In the genomic region with DNA sequence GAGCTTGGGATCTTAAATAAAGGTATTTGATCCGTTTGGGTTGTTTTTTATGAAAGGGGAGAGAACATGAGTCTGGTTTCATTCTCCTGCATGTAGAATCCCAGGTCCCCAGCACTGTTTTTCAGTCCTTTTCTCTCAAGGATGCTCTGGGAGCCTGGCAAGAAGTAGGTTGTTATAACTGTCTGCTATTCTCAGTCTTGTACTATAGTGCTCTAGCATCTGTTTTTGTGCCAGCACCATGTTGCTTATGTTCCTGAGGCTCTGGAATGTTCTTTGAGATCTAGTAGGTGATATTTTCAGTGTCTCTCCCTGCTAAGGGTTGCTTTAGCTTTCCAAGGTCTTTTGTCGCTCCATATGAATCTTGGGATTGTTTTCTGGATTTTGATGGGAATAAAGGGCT, we compare ENCODE assay signal across 33 mouse cellular contexts. TPM values are rescaled to one million over a fixed set of nuclear protein-coding genes. Genes with fewer than 3 reads are reported as not detected.
"Had no signal": no experiment of that assay in that cellular context is flagged by ENCODE, and none has a peak within 500 bp of the region (broad histone marks: within the 10 kb centered on the region; RNA-seq: fewer than 3 reads in every experiment).

No protein-coding gene starts in this region.

- H3K4me2 ChIP-seq: heart, embryonic 11.5 days; heart, embryonic 12.5 days; heart, embryonic 13.5 days; heart, embryonic 15.5 days; hindbrain, embryonic 12.5 days; hindbrain, embryonic 13.5 days; hindbrain, embryonic 14.5 days; hindbrain, embryonic 15.5 days; intestine, embryonic 15.5 days; kidney, embryonic 15.5 days had no signal

- H3K36me3 ChIP-seq: heart, embryonic 10.5 days; heart, embryonic 12.5 days; heart, embryonic 13.5 days; heart, embryonic 15.5 days; hindbrain, embryonic 10.5 days; hindbrain, embryonic 12.5 days; hindbrain, embryonic 13.5 days; hindbrain, embryonic 15.5 days; intestine, embryonic 15.5 days; kidney, embryonic 15.5 days had no signal

- H3K4me3 ChIP-seq: heart, embryonic 10.5 days; heart, embryonic 12.5 days; heart, embryonic 13.5 days; heart, embryonic 15.5 days; hindbrain, embryonic 10.5 days; hindbrain, embryonic 12.5 days; hindbrain, embryonic 13.5 days; hindbrain, embryonic 15.5 days; intestine, embryonic 15.5 days; kidney, embryonic 15.5 days; layer of hippocampus, adult 2 months; left cerebral cortex, adult 2 months had no signal

- DNase-seq: heart, postnatal 10 days; heart, postnatal 14 days; heart, postnatal 36 days; heart, postnatal 4 days; kidney, adult 11 months; kidney, adult 18-20 months; kidney, adult 2 months; kidney, adult 8-10 months; kidney, adult 9 months; kidney, postnatal 10 days; kidney, postnatal 14 days; kidney, postnatal 25 days; kidney, postnatal 36 days; layer of hippocampus, adult 9-11 months; layer of hippocampus, postnatal 36 days had no signal

- H3K4me1 ChIP-seq: heart, embryonic 10.5 days; heart, embryonic 12.5 days; heart, embryonic 13.5 days; heart, embryonic 15.5 days; hindbrain, embryonic 10.5 days; hindbrain, embryonic 12.5 days; hindbrain, embryonic 13.5 days; hindbrain, embryonic 15.5 days; intestine, embryonic 15.5 days; kidney, embryonic 15.5 days had no signal

- H3K27me3 ChIP-seq: heart, embryonic 12.5 days; heart, embryonic 13.5 days; heart, embryonic 15.5 days; hindbrain, embryonic 12.5 days; hindbrain, embryonic 13.5 days; hindbrain, embryonic 15.5 days; intestine, embryonic 15.5 days; kidney, embryonic 15.5 days had no signal

- ATAC-seq: hindbrain, embryonic 16.5 days; hindbrain, postnatal 0 days; inflammation-experienced regulatory T-cells, adult 6 months; intestine, embryonic 15.5 days; intestine, embryonic 16.5 days had no signal

- H3K27ac ChIP-seq: heart, embryonic 10.5 days; heart, embryonic 13.5 days; heart, embryonic 15.5 days; hindbrain, embryonic 10.5 days; hindbrain, embryonic 12.5 days; hindbrain, embryonic 13.5 days; hindbrain, embryonic 14.5 days; hindbrain, embryonic 15.5 days; hindbrain, postnatal 0 days; intestine, embryonic 15.5 days; kidney, embryonic 15.5 days; layer of hippocampus, adult 2 months; left cerebral cortex, adult 2 months had no signal

- H3K9me3 ChIP-seq: heart, embryonic 10.5 days; heart, embryonic 12.5 days; heart, embryonic 13.5 days; heart, embryonic 15.5 days; hindbrain, embryonic 10.5 days; hindbrain, embryonic 12.5 days; hindbrain, embryonic 13.5 days; hindbrain, embryonic 15.5 days; intestine, embryonic 15.5 days; kidney, embryonic 15.5 days had no signal

- H3K9ac ChIP-seq: heart, embryonic 12.5 days; heart, embryonic 13.5 days; heart, embryonic 15.5 days; hindbrain, embryonic 12.5 days; hindbrain, embryonic 13.5 days; hindbrain, embryonic 14.5 days; hindbrain, embryonic 15.5 days; intestine, embryonic 15.5 days; kidney, embryonic 15.5 days had no signal

RNA-seq across cellular contexts. Expression of a gene that starts 38.1 kb away (rescaled TPM):
- polyA plus RNA-seq: inflammation-experienced regulatory T-cells, adult 6 months had no signal
